Mouse (Mus musculus) kidney, adult 11 months (tissue): ENCODE measurements at regions not wholly inside any gene's neighbourhood (a gene's known extent, or its start where the extent isn't known, plus 50 kb on each side); places are given as distances from the start of the nearest gene placed in this dataset.

ENCODE experiments used
- DNase-seq: peaks from one replicate; pipeline ENCODE4 v3.0.0; 2022

- no peak for DNase-seq
These were observed 342.4 kb upstream of the Kirrel3 start for GRCm38 (mm10) chr9:34143131-34143795.

- DNase-seq = no peak
These were observed 330.3 kb upstream of the Kirrel3 start for GRCm38 (mm10) chr9:34155240-34156019.

- no peak for DNase-seq
These were observed 329.1 kb upstream of the Kirrel3 start for GRCm38 (mm10) chr9:34156581-34156980.

- no peak for DNase-seq
These were observed 324.6 kb upstream of the Kirrel3 start for GRCm38 (mm10) chr9:34161119-34161518.

- no peak for DNase-seq
These were observed 299.4 kb upstream of the Kirrel3 start for GRCm38 (mm10) chr9:34186314-34186713.

GRCm38 (mm10) chr9:34192542-34192941 is 293.2 kb upstream of the Kirrel3 start:
- DNase-seq = no peak

GRCm38 (mm10) chr9:34202122-34202941 is 283.4 kb upstream of the Kirrel3 start:
- no peak for DNase-seq

- no peak for DNase-seq
These were observed 282.6 kb upstream of the Kirrel3 start for GRCm38 (mm10) chr9:34202942-34203551.

- DNase-seq = no peak
These were observed 281.9 kb upstream of the Kirrel3 start for GRCm38 (mm10) chr9:34203624-34204365.

GRCm38 (mm10) chr9:34204479-34204878 is 281.2 kb upstream of the Kirrel3 start:
- no peak for DNase-seq

- no peak for DNase-seq
These were observed 254.1 kb upstream of the Kirrel3 start for GRCm38 (mm10) chr9:34231561-34231960.

- no peak for DNase-seq
These were observed 251.0 kb upstream of the Kirrel3 start for GRCm38 (mm10) chr9:34234734-34235133.

- no peak for DNase-seq
These were observed 246.2 kb upstream of the Kirrel3 start for GRCm38 (mm10) chr9:34239531-34239930.

- DNase-seq = no peak
These were observed 242.0 kb upstream of the Kirrel3 start for GRCm38 (mm10) chr9:34243674-34244073.

GRCm38 (mm10) chr9:34244576-34244975 is 241.1 kb upstream of the Kirrel3 start:
- DNase-seq = no peak

GRCm38 (mm10) chr9:34252796-34253195 is 232.9 kb upstream of the Kirrel3 start:
- no peak for DNase-seq

- DNase-seq = no peak
These were observed 227.2 kb upstream of the Kirrel3 start for GRCm38 (mm10) chr9:34258492-34258891.

- no peak for DNase-seq
These were observed 207.6 kb upstream of the Kirrel3 start for GRCm38 (mm10) chr9:34278068-34278467.

GRCm38 (mm10) chr9:34279386-34279785 is 206.3 kb upstream of the Kirrel3 start:
- no peak for DNase-seq

- peak; percentile 17 for DNase-seq
These were observed 205.8 kb upstream of the Kirrel3 start for GRCm38 (mm10) chr9:34279906-34280305.

GRCm38 (mm10) chr9:34280311-34281208 is 205.1 kb upstream of the Kirrel3 start:
- DNase-seq = no peak
